Mouse (Mus musculus): Measurements from ENCODE around the gene Vmn1r184.
"Not testable (repeated sequence)": the region's sequence is repeated elsewhere in the genome, so short reads cannot be mapped to it uniquely, and the experiment has no call there.

Gene Vmn1r184

DNA sequence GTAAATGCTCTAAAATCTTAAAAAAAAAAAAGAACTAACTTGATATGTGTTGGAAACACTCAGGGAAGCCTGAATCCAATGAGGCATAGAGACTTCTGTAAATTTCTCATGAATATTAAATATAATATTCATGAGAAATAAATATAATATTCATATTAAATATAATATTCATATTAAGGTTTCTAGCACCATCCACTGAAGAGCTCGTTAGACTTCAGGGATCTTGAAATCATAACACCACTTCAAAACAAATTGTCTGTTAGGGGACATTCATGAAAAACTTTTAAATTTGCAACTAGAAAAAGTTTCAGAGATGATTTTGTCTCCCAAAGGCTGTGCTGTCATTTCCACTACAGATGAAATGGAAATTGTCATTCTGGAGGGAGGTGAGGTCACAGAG, at the start of gene Vmn1r184:
Vmn1r184 (plus strand) TSS at position 301 of the 400 bp plus-strand sequence.
- DNase-seq (ENCODE audit: low read depth, low spot score) = not testable (repeated sequence)

DNA sequence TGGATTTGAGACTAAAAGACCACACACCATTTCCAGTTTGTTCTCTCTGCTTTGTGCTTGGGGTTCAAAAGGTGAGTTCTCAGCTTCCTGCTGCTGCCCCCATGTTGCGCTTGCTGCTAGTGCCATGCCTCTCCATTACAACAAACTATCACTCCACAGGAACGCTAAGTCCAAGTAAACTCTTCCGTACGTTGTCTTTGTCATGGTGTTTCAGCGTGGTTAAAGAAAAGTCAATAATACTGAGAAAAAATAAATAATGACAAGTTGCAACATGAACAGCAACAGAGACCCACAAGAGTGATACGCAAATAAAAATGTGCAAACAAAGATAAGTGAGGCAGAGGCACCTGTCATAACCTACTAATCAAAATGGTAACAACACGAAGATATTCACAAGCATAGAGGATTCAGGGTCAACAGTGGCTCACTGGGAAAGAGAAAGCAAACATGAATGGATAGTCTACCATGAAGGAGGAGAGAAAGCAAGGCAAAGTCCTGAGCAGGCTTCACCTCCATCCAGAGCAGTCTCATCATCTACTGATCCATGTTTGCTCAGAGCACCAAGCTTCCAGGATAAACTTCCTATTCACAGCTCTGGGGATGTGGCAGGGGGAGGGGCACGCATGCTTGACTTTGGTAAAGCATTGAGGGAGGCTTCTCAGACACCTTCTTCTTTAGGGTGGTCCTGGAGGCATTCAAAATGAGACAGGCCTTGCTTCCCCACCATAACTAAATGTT, 43.5 kb downstream of the Vmn1r184 start:
- not testable (repeated sequence) for DNase-seq (ENCODE audit: low read depth, low spot score)

DNA sequence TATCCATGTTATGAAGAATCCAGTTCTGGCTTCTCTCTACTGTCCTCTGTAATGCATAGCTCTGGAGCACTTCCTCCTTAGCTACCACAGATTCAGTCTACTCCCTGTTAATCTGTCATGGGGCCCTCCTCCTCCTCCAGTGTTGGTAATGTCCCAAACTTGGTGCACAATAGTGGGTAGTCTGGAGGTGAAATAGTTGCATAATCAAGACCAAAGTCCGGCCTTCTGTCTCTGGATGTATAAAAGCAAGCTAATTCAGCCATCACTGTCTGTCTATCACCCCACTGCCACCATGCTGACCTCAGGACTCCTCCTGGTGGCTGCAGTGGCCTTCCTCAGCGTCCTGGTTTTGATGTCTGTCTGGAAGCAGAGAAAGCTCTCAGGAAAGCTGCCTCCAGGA, 46.8 kb downstream of the Vmn1r184 start, which contains the start of gene Cyp2a4:
Cyp2a4 (plus strand) TSS at position 244 of the 400 bp plus-strand sequence.
- not testable (repeated sequence) for DNase-seq (ENCODE audit: low read depth, low spot score)

DNA sequence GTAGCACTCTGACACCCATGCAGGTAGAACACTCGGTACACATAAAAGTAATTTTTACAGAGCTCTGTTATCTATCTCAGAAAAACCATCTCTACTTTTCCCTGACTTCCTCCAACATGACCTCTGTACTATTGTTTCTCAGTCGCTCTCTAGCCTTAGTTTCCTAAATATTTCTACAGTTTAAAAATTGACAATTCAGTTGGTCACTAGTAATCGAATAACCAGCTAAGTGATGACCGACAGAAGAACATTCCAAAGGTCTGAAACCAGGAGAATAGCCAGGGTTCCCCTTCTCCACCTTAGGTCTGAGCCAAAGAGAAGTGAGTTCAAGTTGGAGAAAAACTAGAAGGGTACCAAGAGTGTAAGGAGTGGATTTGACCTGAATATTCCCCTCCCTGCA, 51.7 kb downstream of the Vmn1r184 start:
- DNase-seq (ENCODE audit: low read depth, low spot score) = not testable (repeated sequence)

DNA sequence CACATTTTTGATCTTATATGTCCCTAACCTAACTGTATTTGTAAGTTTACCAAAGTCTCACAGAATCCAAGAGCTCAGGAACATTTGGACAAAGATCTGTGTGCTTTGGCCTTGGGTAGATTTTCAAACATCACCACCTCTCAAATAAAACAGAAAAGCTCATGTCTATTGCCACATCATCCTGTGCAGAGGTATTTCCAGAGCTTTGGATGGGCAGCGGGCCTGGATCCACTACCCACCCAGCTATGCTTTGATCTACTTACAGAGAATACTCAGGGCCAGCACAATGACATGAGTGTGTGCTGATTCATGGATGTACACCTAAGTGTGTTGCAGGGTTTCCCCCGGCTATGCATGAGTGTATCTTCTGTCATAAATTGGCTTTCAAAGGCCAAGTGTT, 55.1 kb downstream of the Vmn1r184 start:
- not testable (repeated sequence) for DNase-seq (ENCODE audit: low read depth, low spot score)

DNA sequence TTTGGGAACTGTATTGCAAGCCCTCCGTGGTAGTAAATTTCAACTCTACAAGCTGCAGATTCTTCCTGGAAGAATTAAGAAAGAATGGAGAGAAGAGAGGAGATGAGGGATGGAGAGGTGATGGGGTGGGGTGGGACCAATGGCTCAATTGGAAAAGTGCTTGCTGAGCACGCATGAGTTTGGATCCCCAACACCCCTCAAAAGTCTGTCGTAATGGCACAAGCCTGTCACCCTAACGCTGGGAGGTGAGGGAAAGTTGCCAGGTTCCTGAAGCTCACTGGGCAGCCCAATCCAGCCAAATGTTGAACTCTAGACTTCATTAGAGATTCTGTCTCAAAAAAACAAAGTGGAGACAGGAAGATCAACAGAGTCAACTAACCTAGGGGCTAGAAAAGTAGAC, 55.7 kb downstream of the Vmn1r184 start:
- not testable (repeated sequence) for DNase-seq (ENCODE audit: low read depth, low spot score)
